Mouse (Mus musculus) megakaryocyte, embryonic 14.5 days (primary cell): ENCODE measurements at regions not wholly inside any gene's neighbourhood (a gene's known extent, or its start where the extent isn't known, plus 50 kb on each side); places are given as distances from the start of the nearest gene placed in this dataset.

Source experiments
- FLI1 ChIP-seq: IDR thresholded peaks from 2 replicates; pipeline ENCODE4 v1.6.1; 2012; ENCODE audit warnings: low read length, inconsistent platforms, mixed read lengths
- GATA1 ChIP-seq: IDR thresholded peaks from 3 replicates; pipeline ENCODE4 v1.6.1; 2012; ENCODE audit warnings: mixed read lengths, low read length, inconsistent platforms, borderline replicate concordance

DNA sequence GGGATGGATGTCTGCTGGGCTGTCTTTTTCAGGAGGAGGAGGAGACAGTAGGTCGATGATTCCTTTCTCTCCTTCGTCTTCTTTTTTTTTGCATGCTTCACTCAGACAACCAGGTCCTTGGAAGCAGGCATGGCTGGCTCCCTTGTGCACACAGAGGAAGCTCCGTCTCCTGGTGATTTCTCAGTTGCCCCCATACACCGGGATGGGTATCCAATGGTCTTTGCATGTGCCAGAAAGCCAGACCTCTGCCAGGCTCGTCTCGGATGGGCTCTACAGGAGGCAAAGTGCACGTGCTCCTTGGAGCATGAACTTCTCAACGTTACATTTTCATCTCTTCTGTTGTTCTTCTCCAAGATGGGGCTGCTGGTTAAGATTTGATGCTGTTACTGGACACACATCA lies 82.7 kb downstream of the Emp1 start:
- TF ChIP-seq GATA1 (no peak), FLI1 (no peak)
